Mouse (Mus musculus) kidney, postnatal 14 days (tissue): ENCODE measurements around the gene Mrpl18.
A peak's percentile ranks its signal among the peaks of the same experiment; 100 is the strongest.
"Not testable (repeated sequence)": the region's sequence is repeated elsewhere in the genome, so short reads cannot be mapped to it uniquely, and the experiment has no call there.

Experiments used
- DNase-seq: peaks from one replicate; pipeline ENCODE4 v3.0.0; 2022; ENCODE audit warnings: mixed read lengths

The Mrpl18 gene

GRCm38 (mm10) chr17:12909361-12910280 lies 6.5 kb downstream of the Mrpl18 start, which contains the start of gene Pnldc1:
TSS of gene Pnldc1 (minus strand) at chr17:12910230.
- no peak for DNase-seq

GRCm38 (mm10) chr17:12906436-12906835 lies 9.7 kb downstream of the Mrpl18 start:
- DNase-seq = no peak

GRCm38 (mm10) chr17:12905810-12906209 lies 10.3 kb downstream of the Mrpl18 start:
- DNase-seq = no peak

- DNase-seq = no peak
Measured at GRCm38 (mm10) chr17:12904349-12904748, 11.8 kb downstream of the Mrpl18 start.

GRCm38 (mm10) chr17:12903372-12904333 lies 12.5 kb downstream of the Mrpl18 start:
- no peak for DNase-seq

GRCm38 (mm10) chr17:12902291-12902690 lies 13.9 kb downstream of the Mrpl18 start:
- DNase-seq = no peak

GRCm38 (mm10) chr17:12898607-12899006 lies 17.5 kb downstream of the Mrpl18 start:
- DNase-seq = not testable (repeated sequence)

GRCm38 (mm10) chr17:12897674-12898073 lies 18.5 kb downstream of the Mrpl18 start:
- DNase-seq = no peak

- DNase-seq = no peak
Measured at GRCm38 (mm10) chr17:12892033-12892432, 24.1 kb downstream of the Mrpl18 start.

- no peak for DNase-seq
Measured at GRCm38 (mm10) chr17:12891054-12891453, 25.1 kb downstream of the Mrpl18 start.

- DNase-seq = peak; percentile 20
Measured at GRCm38 (mm10) chr17:12887021-12887775, 28.9 kb downstream of the Mrpl18 start.

GRCm38 (mm10) chr17:12886620-12887019 lies 29.5 kb downstream of the Mrpl18 start:
- no peak for DNase-seq

GRCm38 (mm10) chr17:12881216-12881615 lies 34.9 kb downstream of the Mrpl18 start:
- DNase-seq = no peak

GRCm38 (mm10) chr17:12880178-12880577 lies 36.0 kb downstream of the Mrpl18 start:
- DNase-seq = peak; percentile 90

- no peak for DNase-seq
Measured at GRCm38 (mm10) chr17:12875734-12876133, 40.4 kb downstream of the Mrpl18 start, which contains the start of gene Mrgprh. TSS of gene Mrgprh (plus strand) at chr17:12876034.

GRCm38 (mm10) chr17:12872275-12873028 lies 43.7 kb downstream of the Mrpl18 start:
- no peak for DNase-seq

GRCm38 (mm10) chr17:12868640-12869039 lies 47.5 kb downstream of the Mrpl18 start:
- DNase-seq = no peak

- no peak for DNase-seq
Measured at GRCm38 (mm10) chr17:12868043-12868442, 48.1 kb downstream of the Mrpl18 start, which contains the start of gene Mas1. TSS of gene Mas1 (minus strand) at chr17:12868143.

GRCm38 (mm10) chr17:12866853-12867252 lies 49.3 kb downstream of the Mrpl18 start:
- no peak for DNase-seq

GRCm38 (mm10) chr17:12865407-12865806 lies 50.7 kb downstream of the Mrpl18 start:
- DNase-seq = no peak

GRCm38 (mm10) chr17:12864111-12864510 lies 52.0 kb downstream of the Mrpl18 start:
- DNase-seq = no peak
